ENCODE assay signal across 8 mouse cellular contexts in genomic region chr3:85186661-85187076, GRCm38 (mm10).
A peak's percentile ranks its signal among the peaks of the same experiment; 100 is the strongest.
DNase-seq lines count a peak whose midpoint lies in the region; ATAC-seq lines count a peak whose summit lies in the region.

No protein-coding gene starts in this region.

- peak overlapping the region; percentile 8; the same call in 1 of the 2 replicates for H3K27ac ChIP-seq in forebrain, embryonic 10.5 days
- no peak overlapping the region for H3K27ac ChIP-seq in forebrain, embryonic 11.5 days (ENCODE audit: low read depth, low read length)
- H3K27ac ChIP-seq in heart, embryonic 15.5 days, result no peak overlapping the region
- no peak overlapping the region for H3K27ac ChIP-seq in midbrain, embryonic 15.5 days

- no peaks in the 10 kb centered on the region for H3K36me3 ChIP-seq in forebrain, embryonic 10.5 days (replicated peaks)
- no peaks in the 10 kb centered on the region for H3K36me3 ChIP-seq in forebrain, embryonic 11.5 days (ENCODE audit: control insufficient read depth, insufficient read depth, low read length)
- H3K36me3 ChIP-seq in heart, embryonic 15.5 days, result no peaks in the 10 kb centered on the region
- H3K36me3 ChIP-seq in midbrain, embryonic 15.5 days (replicated peaks), result no peaks in the 10 kb centered on the region

- 64% methylated on average over 19 of the region's 19 CpGs for WGBS in forebrain, embryonic 10.5 days
- 70% methylated on average over 19 of the region's 19 CpGs for WGBS in forebrain, embryonic 11.5 days
- WGBS in heart, embryonic 15.5 days, result 17% methylated on average over 19 of the region's 19 CpGs
- 20% methylated on average over 19 of the region's 19 CpGs for WGBS in midbrain, embryonic 15.5 days

- DNase-seq in forebrain, embryonic 10.5 days (ENCODE audit: extremely low spot score, low spot score), result no peak
- DNase-seq in forebrain, embryonic 11.5 days (ENCODE audit: low spot score), result no peak
- DNase-seq in cerebellum, postnatal 10 days, result peak; percentile 91 to 92
- DNase-seq in layer of hippocampus, postnatal 36 days, result peak; percentile 67 to 79
- DNase-seq in spleen, adult 12 weeks (ENCODE audit: low spot score), result no peak
- no peak for DNase-seq in urinary bladder, adult 18-20 months (ENCODE audit: low spot score in 2 of 2)

- no peak overlapping the region for H3K9ac ChIP-seq in forebrain, embryonic 11.5 days (ENCODE audit: low read length)
- H3K9ac ChIP-seq in heart, embryonic 15.5 days, result no peak overlapping the region
- no peak overlapping the region for H3K9ac ChIP-seq in midbrain, embryonic 15.5 days

- no peak overlapping the region for H3K4me3 ChIP-seq in forebrain, embryonic 10.5 days
- H3K4me3 ChIP-seq in forebrain, embryonic 11.5 days (ENCODE audit: low read depth, low read length), result no peak overlapping the region
- H3K4me3 ChIP-seq in heart, embryonic 15.5 days, result peak overlapping the region; percentile 28
- H3K4me3 ChIP-seq in midbrain, embryonic 15.5 days, result peak overlapping the region; percentile 15

- peaks cover 20% of the 10 kb centered on the region for H3K27me3 ChIP-seq in forebrain, embryonic 10.5 days (ENCODE audit: poor library complexity, severe bottlenecking)
- no peaks in the 10 kb centered on the region for H3K27me3 ChIP-seq in forebrain, embryonic 11.5 days (ENCODE audit: control insufficient read depth, insufficient read depth, low read length)
- no peaks in the 10 kb centered on the region for H3K27me3 ChIP-seq in heart, embryonic 15.5 days
- no peaks in the 10 kb centered on the region for H3K27me3 ChIP-seq in midbrain, embryonic 15.5 days (replicated peaks)

- no peaks in the 10 kb centered on the region for H3K9me3 ChIP-seq in forebrain, embryonic 10.5 days
- no peaks in the 10 kb centered on the region for H3K9me3 ChIP-seq in forebrain, embryonic 11.5 days (ENCODE audit: control insufficient read depth, low read length)
- no peaks in the 10 kb centered on the region for H3K9me3 ChIP-seq in heart, embryonic 15.5 days (replicated peaks)
- H3K9me3 ChIP-seq in midbrain, embryonic 15.5 days, result no peaks in the 10 kb centered on the region

- ATAC-seq in forebrain, embryonic 11.5 days (replicated peaks; ENCODE audit: low FRiP score), result no peak
- no peak; the same call in 1 of the 2 replicates for ATAC-seq in heart, embryonic 15.5 days (replicated peaks; ENCODE audit: insufficient number of reproducible peaks, insufficient read depth, low FRiP score, low read depth)
- ATAC-seq in midbrain, embryonic 15.5 days (replicated peaks), result peak; percentile 60

- H3K4me1 ChIP-seq in forebrain, embryonic 10.5 days, result peaks cover 36% of the 10 kb centered on the region
- peaks cover 8% of the 10 kb centered on the region; the same call in 1 of the 2 replicates for H3K4me1 ChIP-seq in forebrain, embryonic 11.5 days (replicated peaks; ENCODE audit: control insufficient read depth, insufficient read depth, low read length)
- H3K4me1 ChIP-seq in heart, embryonic 15.5 days (replicated peaks), result peaks cover 27% of the 10 kb centered on the region
- peaks cover 32% of the 10 kb centered on the region for H3K4me1 ChIP-seq in midbrain, embryonic 15.5 days

- H3K4me2 ChIP-seq in forebrain, embryonic 11.5 days (ENCODE audit: low read depth, low read length, severe bottlenecking), result no peak overlapping the region
- H3K4me2 ChIP-seq in heart, embryonic 15.5 days, result peak overlapping the region; percentile 58
- peak overlapping the region; percentile 47 for H3K4me2 ChIP-seq in midbrain, embryonic 15.5 days

Comparison
In these comparisons a context has a peak if more than half of its experiments do, and no peak if none do; other contexts are left out.
1. DNase-seq: peak in cerebellum, postnatal 10 days (2 of 2) and layer of hippocampus, postnatal 36 days (2 of 2); none in forebrain, embryonic 10.5 days (single experiment), forebrain, embryonic 11.5 days (single experiment), spleen, adult 12 weeks (single experiment) and urinary bladder, adult 18-20 months (0 of 2).
2. H3K4me3 ChIP-seq: peak in heart, embryonic 15.5 days (single experiment) and midbrain, embryonic 15.5 days (single experiment); none in forebrain, embryonic 10.5 days (single experiment) and forebrain, embryonic 11.5 days (single experiment).